Mouse (Mus musculus) monocyte, adult 59 days (primary cell): ENCODE data around the gene Grrp1. TPM values are rescaled to one million over a fixed set of nuclear protein-coding genes. Genes with fewer than 3 reads are reported as not detected.

Experiments
- total RNA-seq, 2 experiments: library from RNA; stranded (reverse); gene quantifications; one replicate each; pipeline ENCODE4 v1.2.4; 2023

Gene Grrp1
- total RNA-seq: not detected

DNA sequence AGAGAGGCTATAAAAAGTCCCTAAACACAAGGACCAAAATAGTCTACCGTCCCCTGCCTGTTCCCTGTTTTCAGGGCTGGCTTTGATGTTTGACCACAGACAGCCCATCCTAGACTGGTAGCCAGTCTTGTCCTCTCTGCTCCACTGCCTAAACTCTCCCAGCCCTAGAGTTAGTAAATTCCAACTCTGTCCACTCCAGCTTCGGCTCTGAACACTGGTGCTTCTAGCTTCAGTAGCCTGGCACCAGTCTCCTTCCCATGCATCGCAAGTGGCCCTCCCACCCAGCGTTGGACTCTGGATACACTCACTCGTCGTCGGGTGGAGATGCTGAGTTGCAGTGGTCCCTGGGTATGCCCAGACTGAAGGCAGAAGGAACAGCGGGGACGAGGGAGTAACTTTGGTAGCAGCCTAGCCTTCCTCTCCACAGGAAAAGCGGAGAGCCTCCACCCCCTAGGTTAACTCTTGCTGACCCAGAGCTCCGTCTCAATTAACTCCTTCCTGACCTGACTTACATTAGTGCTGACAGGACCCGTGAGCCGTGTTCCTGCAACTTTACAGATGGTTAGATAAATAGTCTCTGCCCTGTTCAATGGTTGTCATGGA is at the start of gene Grrp1:
Gene Grrp1 (minus strand): TSS at position 385 of the 603 bp plus-strand sequence.

DNA sequence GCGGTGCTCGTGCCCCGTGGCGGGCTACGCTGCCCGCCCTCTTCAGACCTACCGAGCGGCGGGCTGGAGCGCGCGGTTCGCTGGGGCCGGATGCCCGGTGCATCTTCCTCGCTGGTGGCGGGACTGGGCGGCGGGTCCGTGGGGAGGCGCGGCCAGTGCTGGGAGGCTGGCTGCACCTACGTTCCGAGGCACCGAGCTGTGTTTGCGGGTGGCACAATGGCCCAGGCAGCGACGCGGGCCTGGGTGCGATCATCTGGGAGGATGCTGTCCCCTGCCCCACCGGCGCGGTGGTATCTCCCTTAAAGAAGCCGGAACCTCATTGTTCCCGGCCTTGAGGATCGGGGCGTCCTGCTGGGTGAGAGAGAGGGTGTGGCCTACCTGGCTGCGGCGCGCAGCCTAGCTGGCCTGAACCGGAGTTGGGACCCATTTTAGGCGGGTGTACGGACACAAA is 33.7 kb upstream of the Grrp1 start, which contains the start of gene Pdik1l:
Gene Pdik1l (minus strand): TSS at position 321 of the 451 bp plus-strand sequence.

GRCm38 (mm10) chr4:134246719-134247258 is 7.1 kb downstream of the Grrp1 start, which contains the start of gene Gm30191:
Gene Gm30191 (plus strand): TSS chr4:134246935.

GRCm38 (mm10) chr4:134245148-134245843 is 8.6 kb downstream of the Grrp1 start, which contains the start of gene Zfp593:
Gene Zfp593 (minus strand): TSS chr4:134245592.

GRCm38 (mm10) chr4:134243516-134244250 is 10.2 kb downstream of the Grrp1 start, which contains the start of gene E130218I03Rik:
Gene E130218I03Rik (plus strand): TSS chr4:134243662.

DNA sequence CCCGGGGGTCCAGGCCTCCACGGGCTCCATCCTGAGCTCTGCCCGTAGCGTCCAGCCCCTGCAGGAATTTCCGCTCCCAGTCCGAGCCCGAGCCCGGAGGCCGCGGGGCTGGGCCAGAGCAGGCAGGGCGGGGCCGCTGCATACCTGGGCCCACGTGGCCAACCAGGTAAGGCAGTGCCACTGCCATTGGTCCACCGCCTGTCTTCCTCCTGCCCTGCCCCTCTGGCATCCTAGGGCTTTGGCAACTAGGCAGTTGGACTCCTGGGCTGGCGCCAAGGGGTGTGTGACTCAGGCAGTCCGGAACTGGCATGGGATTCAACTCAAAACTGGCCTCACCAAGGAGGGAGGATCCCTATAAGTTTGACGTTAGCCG is 15.6 kb downstream of the Grrp1 start, which contains the start of gene Cnksr1:
Gene Cnksr1 (minus strand): TSS at position 121 of the 373 bp plus-strand sequence.

DNA sequence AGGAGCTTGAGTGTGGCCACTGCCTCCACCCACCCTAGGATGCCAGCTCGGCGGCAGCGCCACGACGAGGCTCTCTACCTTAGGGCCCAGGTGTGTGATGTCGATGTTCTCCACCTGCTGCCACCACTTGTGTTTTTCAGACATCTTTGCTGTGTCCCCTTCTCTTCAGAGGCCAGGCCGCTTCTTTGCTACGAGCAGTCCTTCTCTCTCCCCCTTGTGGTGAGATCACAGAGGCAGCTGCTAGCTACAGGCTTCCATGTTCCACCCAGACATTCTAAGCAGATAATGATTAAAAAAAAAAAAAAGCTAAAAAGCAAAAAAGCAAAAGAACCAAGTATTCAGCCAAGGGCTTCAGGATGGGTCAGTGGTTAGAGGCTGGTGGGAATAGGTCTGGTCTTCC is 26.7 kb downstream of the Grrp1 start, which contains the start of gene Catsper4:
Gene Catsper4 (minus strand): TSS at position 190 of the 400 bp plus-strand sequence.

GRCm38 (mm10) chr4:134202904-134203303 is 51.0 kb downstream of the Grrp1 start, which contains the start of gene Gm7534:
Gene Gm7534 (minus strand): TSS chr4:134203004.

Other genes starting within 250 kb of the Grrp1 start
- under 1 TPM in 1 of 2 experiments, not detected in 1; 0.37 TPM for gene Lin28a, start 235.3 kb downstream of the Grrp1 start, total RNA-seq
- not detected for gene Zfp683, start 200.3 kb downstream of the Grrp1 start, total RNA-seq
- under 1 TPM in 1 of 2 experiments, not detected in 1; 0.64 TPM for gene Crybg2, start 193.3 kb downstream of the Grrp1 start, total RNA-seq
- 1,000 to 10,000 TPM in 1 of 2 experiments, 100 to 1,000 TPM in 1; 974 to 1,106 TPM for gene Cd52, start 159.0 kb downstream of the Grrp1 start, total RNA-seq
- gene Ubxn11, start 151.5 kb downstream of the Grrp1 start, total RNA-seq: 1 to 10 TPM; 3.6 to 8.2 TPM
- 100 to 1,000 TPM; 743 to 766 TPM for gene Sh3bgrl3, start 125.3 kb downstream of the Grrp1 start, total RNA-seq
- gene Cep85, start 67.0 kb downstream of the Grrp1 start, total RNA-seq: 10 to 100 TPM; 14.3 to 16.1 TPM
- not detected for gene Gm7534, start 51.1 kb downstream of the Grrp1 start, total RNA-seq
- gene Catsper4, start 26.7 kb downstream of the Grrp1 start, total RNA-seq: not detected
- gene Cnksr1, start 15.7 kb downstream of the Grrp1 start, total RNA-seq: not detected
- gene E130218I03Rik, start 10.4 kb downstream of the Grrp1 start, total RNA-seq: not detected
- gene Zfp593, start 8.5 kb downstream of the Grrp1 start, total RNA-seq: 10 to 100 TPM; 12.7 to 15.7 TPM
- gene Gm30191, start 7.2 kb downstream of the Grrp1 start, total RNA-seq: not detected
- 10 to 100 TPM in 1 of 2 experiments, 1 to 10 TPM in 1; 9.4 to 10.7 TPM for gene Pdik1l, start 33.8 kb upstream of the Grrp1 start, total RNA-seq
- gene Trim63, start 61.0 kb upstream of the Grrp1 start, total RNA-seq: not detected
- not detected for gene Slc30a2, start 89.1 kb upstream of the Grrp1 start, total RNA-seq
- under 1 TPM; 0.10 to 0.39 TPM for gene Extl1, start 129.7 kb upstream of the Grrp1 start, total RNA-seq
- 1 to 10 TPM; 2.5 to 3.1 TPM for gene Pafah2, start 142.2 kb upstream of the Grrp1 start, total RNA-seq
- 1 to 10 TPM; 5.8 to 9.0 TPM for gene Stmn1, start 214.2 kb upstream of the Grrp1 start, total RNA-seq
- gene Paqr7, start 242.6 kb upstream of the Grrp1 start, total RNA-seq: 10 to 100 TPM; 11.4 to 12.1 TPM